12 mouse cellular contexts compared by ENCODE assay signal in the genomic region with DNA sequence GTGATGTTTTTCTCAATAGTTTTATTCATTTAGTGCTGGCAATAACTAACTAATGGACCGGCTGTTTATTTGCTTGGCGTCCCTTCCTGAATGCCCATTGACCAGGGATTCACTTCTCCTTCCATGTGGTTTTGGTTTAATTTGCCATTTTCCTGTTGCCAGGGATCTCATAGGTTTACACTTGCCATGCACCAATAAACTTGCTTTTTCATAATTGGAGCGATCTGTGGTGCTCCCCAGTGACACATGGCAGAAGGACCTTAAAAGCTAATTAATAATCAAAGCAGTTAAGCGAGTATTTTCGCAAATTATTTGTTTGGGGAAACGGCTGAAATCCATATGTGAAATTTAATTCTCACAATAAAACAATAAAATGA.
A peak's percentile ranks its signal among the peaks of the same experiment; 100 is the strongest.
DNase-seq lines count a peak whose midpoint lies in the region; ATAC-seq and TF ChIP-seq lines count a peak whose summit lies in the region.
"Had no signal": no experiment of that assay in that cellular context is flagged by ENCODE, and none has a peak within 500 bp of the region (broad histone marks: within the 10 kb centered on the region; RNA-seq: fewer than 3 reads in every experiment).

No protein-coding gene starts in this region.

- H3K4me1 ChIP-seq in kidney, postnatal 0 days (replicated peaks; ENCODE audit: insufficient read depth, low read length): no peaks in the 10 kb centered on the region
- no peaks in the 10 kb centered on the region for H3K4me1 ChIP-seq in embryonic facial prominence, embryonic 15.5 days
- no peaks in the 10 kb centered on the region for H3K4me1 ChIP-seq in hindbrain, postnatal 0 days (ENCODE audit: insufficient read depth, low read length)
- H3K4me1 ChIP-seq in neural tube, embryonic 12.5 days: no peaks in the 10 kb centered on the region; the same call in 1 of the 2 replicates
- H3K4me1 ChIP-seq: embryonic facial prominence, embryonic 12.5 days; heart, embryonic 15.5 days had no signal

- H3K9me3 ChIP-seq in kidney, postnatal 0 days (replicated peaks; ENCODE audit: low read length): no peaks in the 10 kb centered on the region
- H3K9me3 ChIP-seq in embryonic facial prominence, embryonic 15.5 days (replicated peaks): no peaks in the 10 kb centered on the region
- H3K9me3 ChIP-seq in hindbrain, postnatal 0 days (ENCODE audit: low read length): no peaks in the 10 kb centered on the region
- H3K9me3 ChIP-seq in neural tube, embryonic 12.5 days: no peaks in the 10 kb centered on the region
- H3K9me3 ChIP-seq: embryonic facial prominence, embryonic 12.5 days; heart, embryonic 15.5 days had no signal

- TF ChIP-seq CTCF in kidney, postnatal 0 days (IDR thresholded peaks at IDR 0.05; ENCODE audit: low read depth): no peak
- no peak for TF ChIP-seq CTCF in hindbrain, postnatal 0 days (IDR thresholded peaks at IDR 0.05; ENCODE audit: low read depth)

- no peak overlapping the region for H3K4me3 ChIP-seq in kidney, postnatal 0 days (replicated peaks; ENCODE audit: low read depth, low read length)
- no peak overlapping the region for H3K4me3 ChIP-seq in embryonic facial prominence, embryonic 15.5 days (replicated peaks)
- peak overlapping the region; percentile 24 for H3K4me3 ChIP-seq in hindbrain, postnatal 0 days (ENCODE audit: low read length)
- no peak overlapping the region; the same call in 1 of the 2 replicates for H3K4me3 ChIP-seq in neural tube, embryonic 12.5 days
- H3K4me3 ChIP-seq: embryonic facial prominence, embryonic 12.5 days; heart, embryonic 15.5 days had no signal

- H3K9ac ChIP-seq in kidney, postnatal 0 days (ENCODE audit: low read depth, low read length): no peak overlapping the region
- no peak overlapping the region for H3K9ac ChIP-seq in embryonic facial prominence, embryonic 15.5 days
- no peak overlapping the region; the same call in 1 of the 2 replicates for H3K9ac ChIP-seq in hindbrain, postnatal 0 days (replicated peaks; ENCODE audit: low read length)
- no peak overlapping the region for H3K9ac ChIP-seq in neural tube, embryonic 12.5 days
- H3K9ac ChIP-seq: embryonic facial prominence, embryonic 12.5 days; heart, embryonic 15.5 days had no signal

- DNase-seq in kidney, postnatal 0 days (ENCODE audit: low spot score): no peak
- no peak for DNase-seq in kidney, postnatal 25 days
- DNase-seq in hindbrain, postnatal 0 days (ENCODE audit: low spot score): no peak
- no peak for DNase-seq in heart, adult 8-10 months (ENCODE audit: low spot score)
- DNase-seq: kidney, adult 11 months; lung, postnatal 4 days had no signal

- no peaks in the 10 kb centered on the region for H3K27me3 ChIP-seq in kidney, postnatal 0 days (ENCODE audit: insufficient read depth, low read length)
- no peaks in the 10 kb centered on the region for H3K27me3 ChIP-seq in embryonic facial prominence, embryonic 15.5 days
- H3K27me3 ChIP-seq in hindbrain, postnatal 0 days (ENCODE audit: insufficient read depth, low read length): no peaks in the 10 kb centered on the region
- H3K27me3 ChIP-seq in neural tube, embryonic 12.5 days (replicated peaks): no peaks in the 10 kb centered on the region
- H3K27me3 ChIP-seq: CH12.LX; embryonic facial prominence, embryonic 12.5 days; heart, embryonic 15.5 days had no signal

- 55% methylated on average over 6 of the region's 6 CpGs for WGBS in kidney, postnatal 0 days
- WGBS in embryonic facial prominence, embryonic 15.5 days: 65% methylated on average over 6 of the region's 6 CpGs
- WGBS in hindbrain, postnatal 0 days: 53% methylated on average over 6 of the region's 6 CpGs
- 49% methylated on average over 6 of the region's 6 CpGs for WGBS in neural tube, embryonic 12.5 days

- H3K4me2 ChIP-seq in kidney, postnatal 0 days (ENCODE audit: low read length): peak overlapping the region; percentile 38
- peak overlapping the region; percentile 21; the same call in 1 of the 2 replicates for H3K4me2 ChIP-seq in embryonic facial prominence, embryonic 15.5 days (replicated peaks)
- H3K4me2 ChIP-seq in hindbrain, postnatal 0 days (ENCODE audit: low read depth, low read length): peak overlapping the region; percentile 42
- peak overlapping the region; percentile 52 for H3K4me2 ChIP-seq in neural tube, embryonic 12.5 days (replicated peaks)
- H3K4me2 ChIP-seq: embryonic facial prominence, embryonic 12.5 days; heart, embryonic 15.5 days had no signal

- no peak overlapping the region for H3K27ac ChIP-seq in kidney, postnatal 0 days
- H3K27ac ChIP-seq in embryonic facial prominence, embryonic 15.5 days (replicated peaks): no peak overlapping the region
- 0 out of 2 replicates have a peak overlapping the region, but pooled peaks have one; percentile 26 for H3K27ac ChIP-seq in hindbrain, postnatal 0 days
- no peak overlapping the region for H3K27ac ChIP-seq in neural tube, embryonic 12.5 days
- H3K27ac ChIP-seq: embryonic facial prominence, embryonic 12.5 days; heart, embryonic 15.5 days had no signal

- no peak for ATAC-seq in kidney, postnatal 0 days (replicated peaks; ENCODE audit: low FRiP score, low read depth)
- ATAC-seq in embryonic facial prominence, embryonic 15.5 days (ENCODE audit: insufficient number of reproducible peaks, low FRiP score, low TSS enrichment, low read depth): no peak
- peak; percentile 15; the same call in 1 of the 2 replicates for ATAC-seq in hindbrain, postnatal 0 days
- ATAC-seq in neural tube, embryonic 12.5 days (ENCODE audit: low FRiP score, low read depth): peak; percentile 18; the same call in 1 of the 2 replicates
- ATAC-seq in megakaryocyte-erythroid progenitor cell, adult 5-6 weeks (replicated peaks; ENCODE audit: low FRiP score, low TSS enrichment, poor library complexity, severe bottlenecking): no peak

- no peaks in the 10 kb centered on the region for H3K36me3 ChIP-seq in kidney, postnatal 0 days (ENCODE audit: insufficient read depth, low read length)
- no peaks in the 10 kb centered on the region for H3K36me3 ChIP-seq in embryonic facial prominence, embryonic 15.5 days
- no peaks in the 10 kb centered on the region for H3K36me3 ChIP-seq in hindbrain, postnatal 0 days (ENCODE audit: insufficient read depth, low read length)
- H3K36me3 ChIP-seq in neural tube, embryonic 12.5 days: no peaks in the 10 kb centered on the region
- H3K36me3 ChIP-seq: embryonic facial prominence, embryonic 12.5 days; heart, embryonic 15.5 days had no signal

Comparison
In these comparisons a context has a peak if more than half of its experiments do, and no peak if none do; other contexts are left out.
1. ATAC-seq: peak in hindbrain, postnatal 0 days (single experiment) and neural tube, embryonic 12.5 days (single experiment); none in kidney, postnatal 0 days (single experiment), embryonic facial prominence, embryonic 15.5 days (single experiment) and megakaryocyte-erythroid progenitor cell, adult 5-6 weeks (single experiment).
2. Peak in every context shown above with its lines, with median percentiles within 50 percentile points of each other: H3K4me2 ChIP-seq.